Mouse (Mus musculus): ENCODE data around the gene Gm20822. TPM values are rescaled to one million over a fixed set of nuclear protein-coding genes. Genes with fewer than 3 reads are reported as not detected.
"Not testable (repeated sequence)": the region's sequence is repeated elsewhere in the genome, so short reads cannot be mapped to it uniquely, and the experiment has no call there.

Gm20822 gene
- polyA plus RNA-seq (2016; fragmentation: Nextera tagmentation; extraction: Ambion mirVana), result not detected in 2 replicates

DNA sequence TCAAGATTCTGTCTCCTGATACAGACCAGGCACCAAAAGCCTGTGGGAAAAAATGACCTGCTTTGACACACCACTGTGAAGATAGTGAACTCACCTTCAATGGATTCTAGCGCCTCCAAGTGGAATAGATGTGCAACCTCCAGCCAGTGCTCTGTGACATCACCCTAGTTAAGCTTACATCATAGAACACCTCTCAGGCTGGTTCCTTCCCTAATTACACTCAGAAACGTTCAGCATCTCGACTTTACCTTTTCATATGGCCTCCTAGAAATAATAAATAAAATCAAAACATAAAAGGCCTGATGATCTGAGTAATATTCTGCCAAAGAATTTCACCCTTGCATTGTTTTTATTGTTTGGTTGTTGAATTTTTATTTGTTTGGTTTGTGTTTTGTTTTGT is at the start of gene Gm20822:
Gene Gm20822 (minus strand): TSS at position 101 of the 400 bp plus-strand sequence.
- WGBS, result no CpG with 5 or more reads among the region's 3 CpGs
- not testable (repeated sequence) for H3K27me3 ChIP-seq; H3K36me3 ChIP-seq; H3K27ac ChIP-seq; H3K4me3 ChIP-seq (replicated peaks); H3K9me3 ChIP-seq; ATAC-seq (ENCODE audit: insufficient number of reproducible peaks, insufficient read depth, low FRiP score, low TSS enrichment, low read depth); H3K4me1 ChIP-seq (replicated peaks); H3K4me2 ChIP-seq; H3K9ac ChIP-seq (replicated peaks)
